Mouse (Mus musculus) limb, embryonic 11.5 days (tissue): ENCODE data around the gene Fam102a. TPM values are rescaled to one million over a fixed set of nuclear protein-coding genes. Genes with fewer than 3 reads are reported as not detected.

Experiments
- ATAC-seq: fragments of 200-750 bp; cut with Nextera tagmentation; 2 replicates; pipeline ENCODE4 v1.8.0; 2017; ENCODE audit warnings: low read depth; ENCODE audit not compliant: insufficient number of reproducible peaks, low FRiP score, low TSS enrichment
- DNase-seq: peaks from one replicate; pipeline ENCODE4 v3.0.0-alpha.2; 2015; ENCODE audit warnings: low spot score
- H3K27ac ChIP-seq: fragments of 300-500 bp; sonication (generic); replicated peaks from 2 replicates; pipeline ENCODE4 v1.5.1; 2014; ENCODE audit warnings: low read depth, mild to moderate bottlenecking, low read length
- H3K27me3 ChIP-seq: fragments of 300-500 bp; sonication (generic); 2 replicates; pipeline ENCODE4 v1.6.1; 2014; ENCODE audit warnings: mild to moderate bottlenecking, low read length, mixed read lengths; ENCODE audit not compliant: control insufficient read depth, insufficient read depth
- H3K36me3 ChIP-seq: fragments of 300-500 bp; sonication (generic); 2 replicates; pipeline ENCODE4 v1.6.1; 2014; ENCODE audit warnings: mild to moderate bottlenecking, low read length, moderate library complexity, mixed read lengths; ENCODE audit not compliant: control insufficient read depth, insufficient read depth
- H3K4me1 ChIP-seq: fragments of 300-500 bp; sonication (generic); 2 replicates; pipeline ENCODE4 v1.6.1; 2014; ENCODE audit warnings: low read length, mixed read lengths; ENCODE audit not compliant: control insufficient read depth, insufficient read depth
- H3K4me2 ChIP-seq: fragments of 300-500 bp; sonication (generic); 2 replicates; pipeline ENCODE4 v1.6.1; 2014; ENCODE audit warnings: low read depth, mild to moderate bottlenecking, moderate library complexity; ENCODE audit not compliant: severe bottlenecking
- H3K4me3 ChIP-seq: fragments of 300-500 bp; sonication (generic); 2 replicates; pipeline ENCODE4 v1.5.1; 2014; ENCODE audit warnings: low read depth, low read length
- H3K9ac ChIP-seq: fragments of 300-500 bp; sonication (generic); 2 replicates; pipeline ENCODE4 v1.6.1; 2014; ENCODE audit warnings: mild to moderate bottlenecking, low read length
- H3K9me3 ChIP-seq: fragments of 300-500 bp; sonication (generic); 2 replicates; pipeline ENCODE4 v1.6.1; 2016; ENCODE audit warnings: low read length; ENCODE audit not compliant: control insufficient read depth
- WGBS: fragments of 180-500 bp; shearing (Covaris S2); extraction: QIAGEN DNeasy Blood & Tissue Kit; methylation state at CpG from one replicate; pipeline ENCODE4 v1.1.7; 2014; 5-methylcytosine and 5-hydroxymethylcytosine counted together
- polyA plus RNA-seq: library from polyadenylated mRNA; unstranded; fragments of >200 nt; fragmentation: Nextera tagmentation; extraction: Ambion mirVana; gene quantifications from 2 replicates; pipeline ENCODE4 v1.2.1, GENCODE M21; 2014

The Fam102a gene
- polyA plus RNA-seq, 1 experiment from 2014 or later, result 9.8 TPM

DNA sequence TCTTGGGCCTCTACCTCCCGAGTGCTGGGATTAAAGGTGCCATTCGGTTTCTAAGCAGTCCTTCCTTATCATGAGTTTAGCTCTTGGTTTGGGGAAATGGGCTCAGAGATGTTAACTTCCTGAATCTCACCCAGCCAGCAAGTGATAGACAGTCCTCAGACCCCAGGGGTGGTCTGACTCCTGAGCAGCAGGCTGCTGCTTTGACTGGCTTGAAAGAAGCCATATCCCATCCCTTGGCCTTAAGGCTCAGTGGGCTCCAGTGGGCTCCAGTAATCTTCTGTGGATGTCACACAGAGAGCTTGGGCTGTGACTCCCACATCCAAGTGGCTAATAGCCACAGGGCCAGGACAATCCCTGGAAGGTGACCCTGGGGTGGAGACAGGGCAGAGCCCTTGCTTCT lies 40.6 kb upstream of the Fam102a start:
- ATAC-seq (no peak), DNase-seq (no peak)
- Histone ChIP-seq H3K27ac (no peak overlapping the region), H3K27me3 (no peaks in the 10 kb centered on the region), H3K4me2 (no peak overlapping the region), H3K4me3 (no peak overlapping the region), H3K9me3 (no peaks in the 10 kb centered on the region), H3K36me3 (no peaks in the 10 kb centered on the region), H3K9ac (no peak overlapping the region), H3K4me1 (no peaks in the 10 kb centered on the region)
- WGBS, result 90% methylated on average over 2 of the region's 2 CpGs

DNA sequence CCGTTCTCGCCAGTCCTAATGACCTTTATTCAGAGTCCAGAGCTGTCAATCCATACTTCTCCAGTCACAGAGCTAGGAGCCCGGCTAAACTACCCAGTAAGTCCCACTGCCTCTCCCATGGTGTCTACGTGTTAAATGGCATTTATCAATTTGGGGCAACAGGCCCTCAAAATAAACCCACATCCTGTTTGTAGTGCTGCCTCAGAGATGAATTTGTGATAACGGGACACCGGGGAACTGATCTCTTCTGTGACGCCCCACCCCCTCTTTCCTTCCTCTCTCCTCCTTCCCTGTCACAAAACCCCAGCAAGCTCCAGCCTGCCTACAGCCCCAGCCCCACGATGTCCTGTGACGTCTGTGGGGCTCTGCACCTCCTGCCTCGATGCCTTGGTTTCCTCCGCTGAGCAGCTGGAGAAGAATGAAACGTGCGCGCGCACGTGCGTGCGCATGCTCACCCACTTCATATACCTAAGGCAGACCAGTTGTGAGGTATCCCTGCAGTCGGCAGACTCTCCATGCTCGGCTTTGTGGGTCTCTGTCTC lies 39.9 kb upstream of the Fam102a start:
- Histone ChIP-seq H3K9me3 (no peaks in the 10 kb centered on the region), H3K27me3 (no peaks in the 10 kb centered on the region), H3K4me2 (no peak overlapping the region), H3K4me3 (no peak overlapping the region), H3K36me3 (no peaks in the 10 kb centered on the region), H3K27ac (no peak overlapping the region), H3K4me1 (no peaks in the 10 kb centered on the region), H3K9ac (no peak overlapping the region)
- DNase-seq (no peak), ATAC-seq (no peak)
- WGBS, result 80% methylated on average over 20 of the region's 20 CpGs

DNA sequence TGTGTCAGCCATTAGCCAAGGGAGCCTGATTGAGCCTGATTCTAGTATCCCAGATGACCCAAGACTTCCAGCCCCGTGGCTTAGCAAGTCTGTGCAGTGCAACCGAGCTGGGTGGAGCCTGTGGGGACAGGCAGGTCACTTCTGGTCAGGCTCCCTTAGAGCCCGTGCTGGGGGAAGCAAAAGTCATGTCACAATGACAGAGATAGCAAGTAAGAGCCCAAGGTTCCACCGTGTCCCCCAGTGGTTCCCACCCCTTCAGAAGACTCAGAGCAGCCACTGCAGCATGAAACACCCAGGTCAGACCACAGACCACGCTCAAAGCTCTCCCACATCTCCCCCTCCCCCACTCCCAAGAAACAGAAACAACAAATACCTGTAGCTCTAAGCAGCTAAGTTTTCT lies 38.9 kb upstream of the Fam102a start:
- ATAC-seq, result no peak

GRCm38 (mm10) chr2:32499365-32499764 lies 35.8 kb upstream of the Fam102a start:
- no peak for DNase-seq

More for the DNA sequence above, 38.9 kb upstream of the Fam102a start:
- H3K4me3 ChIP-seq, result no peak overlapping the region
- no peak for DNase-seq
- H3K9ac ChIP-seq, result no peak overlapping the region
- H3K4me2 ChIP-seq, result no peak overlapping the region
- H3K4me1 ChIP-seq, result no peaks in the 10 kb centered on the region
- H3K27me3 ChIP-seq, result no peaks in the 10 kb centered on the region
- H3K27ac ChIP-seq, result no peak overlapping the region
- H3K9me3 ChIP-seq, result no peaks in the 10 kb centered on the region
- no peaks in the 10 kb centered on the region for H3K36me3 ChIP-seq
- WGBS, result 74% methylated on average over 5 of the region's 5 CpGs

DNA sequence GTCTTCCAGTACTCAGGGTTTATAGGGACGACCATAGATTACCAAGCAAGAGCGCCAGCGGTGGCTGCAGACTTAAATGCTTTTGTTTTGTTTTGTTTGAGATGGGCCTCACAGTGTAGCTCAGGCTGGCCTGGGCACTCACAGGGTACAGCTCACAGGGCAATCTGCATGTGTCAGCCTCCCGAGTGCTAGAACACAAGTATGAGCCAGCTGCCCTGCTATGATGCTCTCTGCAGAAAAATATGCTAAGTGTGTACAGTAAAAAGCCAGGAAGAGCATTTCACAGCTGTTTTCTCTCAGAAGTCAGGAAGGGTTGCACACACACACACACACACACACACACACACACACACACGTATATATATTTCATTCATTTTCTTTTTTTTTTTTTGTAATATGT lies 34.7 kb upstream of the Fam102a start:
- H3K36me3 ChIP-seq, result no peaks in the 10 kb centered on the region
- no peaks in the 10 kb centered on the region for H3K4me1 ChIP-seq
- 85% methylated on average over 5 of the region's 5 CpGs for WGBS
- no peak overlapping the region for H3K4me3 ChIP-seq
- no peak for DNase-seq
- H3K27ac ChIP-seq, result no peak overlapping the region
- no peaks in the 10 kb centered on the region for H3K27me3 ChIP-seq
- no peak for ATAC-seq
- no peak overlapping the region for H3K4me2 ChIP-seq
- no peaks in the 10 kb centered on the region for H3K9me3 ChIP-seq
- H3K9ac ChIP-seq, result no peak overlapping the region

More at GRCm38 (mm10) chr2:32499365-32499764, 35.8 kb upstream of the Fam102a start:
- Histone ChIP-seq H3K4me3 (no peak overlapping the region), H3K27me3 (no peaks in the 10 kb centered on the region), H3K4me1 (no peaks in the 10 kb centered on the region), H3K4me2 (no peak overlapping the region), H3K9me3 (no peaks in the 10 kb centered on the region), H3K27ac (no peak overlapping the region), H3K9ac (no peak overlapping the region), H3K36me3 (no peaks in the 10 kb centered on the region)
- no peak for ATAC-seq
- WGBS, result 84% methylated on average over 4 of the region's 4 CpGs

GRCm38 (mm10) chr2:32501754-32502324 lies 33.3 kb upstream of the Fam102a start:
- H3K27ac ChIP-seq, result no peak overlapping the region
- DNase-seq, result no peak
- no peaks in the 10 kb centered on the region for H3K4me1 ChIP-seq
- no peaks in the 10 kb centered on the region for H3K9me3 ChIP-seq
- no peaks in the 10 kb centered on the region for H3K27me3 ChIP-seq
- 68% methylated on average over 5 of the region's 5 CpGs for WGBS
- H3K4me2 ChIP-seq, result no peak overlapping the region
- no peak for ATAC-seq
- H3K36me3 ChIP-seq, result no peaks in the 10 kb centered on the region
- no peak overlapping the region for H3K4me3 ChIP-seq
- no peak overlapping the region for H3K9ac ChIP-seq

DNA sequence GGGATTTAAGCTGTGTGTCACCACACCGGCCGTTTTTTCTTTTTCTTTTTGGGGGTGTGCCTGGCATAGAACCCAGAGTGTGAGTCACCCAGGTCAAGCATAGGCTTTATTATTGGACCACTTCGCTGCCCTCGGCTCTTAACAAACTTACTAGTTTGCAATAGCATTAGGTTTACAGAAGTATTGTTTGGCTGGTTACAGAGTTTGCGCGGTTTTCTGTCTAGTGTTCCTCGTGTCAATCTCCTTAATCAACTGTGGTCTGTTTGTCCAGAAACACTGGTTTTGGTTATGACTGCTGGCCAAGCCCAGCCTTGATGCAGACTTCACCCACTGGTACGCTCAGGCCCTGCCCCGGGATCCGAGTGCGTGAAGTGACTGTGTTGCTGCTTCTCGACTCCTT lies 32.3 kb upstream of the Fam102a start:
- no peaks in the 10 kb centered on the region for H3K9me3 ChIP-seq
- H3K4me2 ChIP-seq, result no peak overlapping the region
- H3K9ac ChIP-seq, result no peak overlapping the region
- ATAC-seq (no peak), DNase-seq (no peak)
- 87% methylated on average over 12 of the region's 12 CpGs for WGBS
- no peak overlapping the region for H3K27ac ChIP-seq
- H3K27me3 ChIP-seq, result no peaks in the 10 kb centered on the region
- no peaks in the 10 kb centered on the region for H3K4me1 ChIP-seq
- H3K4me3 ChIP-seq, result no peak overlapping the region
- H3K36me3 ChIP-seq, result no peaks in the 10 kb centered on the region

DNA sequence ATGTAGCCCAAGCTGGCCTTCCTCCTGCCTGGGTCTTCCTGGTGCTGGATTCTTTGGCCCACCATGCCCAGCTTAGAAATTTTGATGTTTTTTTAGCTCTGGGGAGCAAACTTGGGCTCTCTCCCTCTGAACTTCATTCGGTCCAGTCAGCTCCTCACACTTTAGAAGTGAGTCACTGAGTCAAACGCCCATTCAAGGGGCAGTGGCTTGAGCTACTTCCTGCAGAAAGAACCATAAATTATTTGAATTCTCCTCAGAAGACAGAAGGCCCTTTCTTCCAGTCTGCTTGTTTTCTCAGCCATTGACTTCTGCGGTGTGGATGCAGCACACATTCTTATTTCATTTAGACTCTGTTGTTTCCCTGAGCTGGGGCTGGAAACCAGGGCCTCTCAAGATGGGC lies 31.5 kb upstream of the Fam102a start:
- no peak overlapping the region for H3K4me3 ChIP-seq
- 43% methylated on average over 3 of the region's 3 CpGs for WGBS
- H3K27me3 ChIP-seq, result no peaks in the 10 kb centered on the region
- ATAC-seq (no peak), DNase-seq (no peak)
- no peaks in the 10 kb centered on the region for H3K36me3 ChIP-seq
- peak overlapping the region; percentile 40; the same call in 1 of the 2 replicates for H3K27ac ChIP-seq
- H3K4me2 ChIP-seq, result no peak overlapping the region
- H3K9ac ChIP-seq, result no peak overlapping the region
- H3K9me3 ChIP-seq, result no peaks in the 10 kb centered on the region
- no peaks in the 10 kb centered on the region for H3K4me1 ChIP-seq

DNA sequence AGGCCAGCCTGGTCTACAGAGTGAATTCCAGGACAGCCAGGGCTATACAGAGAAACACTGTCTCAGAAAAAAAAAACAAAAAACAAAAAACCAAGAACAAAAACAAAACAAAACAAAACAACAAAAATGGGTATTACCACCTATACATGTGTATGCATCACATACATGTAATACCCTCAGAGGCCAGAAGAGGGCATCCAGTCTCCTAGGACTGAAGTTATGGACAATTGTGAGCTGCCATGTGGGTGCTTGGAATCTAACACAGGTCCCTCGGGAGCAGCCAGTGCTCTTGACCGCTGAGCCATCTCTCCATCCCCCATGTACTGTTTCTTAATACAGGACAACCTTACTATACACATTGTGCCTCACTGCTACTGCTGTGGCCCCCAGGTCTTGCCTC lies 29.6 kb upstream of the Fam102a start:
- Histone ChIP-seq H3K9me3 (no peaks in the 10 kb centered on the region), H3K27me3 (no peaks in the 10 kb centered on the region), H3K4me1 (peaks cover 6% of the 10 kb centered on the region), H3K9ac (no peak overlapping the region), H3K27ac (no peak overlapping the region), H3K4me2 (no peak overlapping the region), H3K4me3 (no peak overlapping the region), H3K36me3 (no peaks in the 10 kb centered on the region)
- ATAC-seq (no peak), DNase-seq (no peak)
- 98% methylated on average over 2 of the region's 2 CpGs for WGBS
